Mouse (Mus musculus) layer of hippocampus, adult 2 months (tissue): ENCODE data around the gene Cd80. TPM values are rescaled to one million over a fixed set of nuclear protein-coding genes. Genes with fewer than 3 reads are reported as not detected.

Experiments
- DNase-seq, 2 experiments: peaks; one replicate each; pipeline ENCODE4 v3.0.0; 2022; ENCODE audit warnings: low spot score in 2 of 2
- H3K27ac ChIP-seq: fragments of 200-600 bp; 2 replicates; pipeline ENCODE4 v1.8.1; 2022
- H3K4me3 ChIP-seq: fragments of 200-600 bp; 2 replicates; pipeline ENCODE4 v1.8.1; 2022; ENCODE audit warnings: mild to moderate bottlenecking
- CTCF ChIP-seq: fragments of 200-600 bp; conservative IDR thresholded peaks from 2 replicates; pipeline ENCODE4 v1.8.1; 2022; ENCODE audit warnings: antibody characterized with exemption, mild to moderate bottlenecking, moderate library complexity
- long read RNA-seq, 2 experiments: library from polyadenylated mRNA; stranded (forward); transcript quantifications; one replicate each; pipeline ENCODE4 v2.0.0; 2021; ENCODE audit warnings: borderline mapping rate in 2 of 2
- total RNA-seq, 2 experiments: library from RNA; stranded (reverse); gene quantifications; 2 replicates each; pipeline ENCODE4 v1.2.3; 2021

Cd80 gene
- under 1 TPM; 0.15 to 0.69 TPM for total RNA-seq
- long read RNA-seq, experiment 1, partial matches to known transcripts, result 0 of 10 reads
- long read RNA-seq, experiment 1, other reads (novel, unspliced or antisense), result 10 of 10 reads
- long read RNA-seq, experiment 2, partial matches to known transcripts, result 0 of 10 reads
- long read RNA-seq, experiment 2, other reads (novel, unspliced or antisense), result 10 of 10 reads

DNA sequence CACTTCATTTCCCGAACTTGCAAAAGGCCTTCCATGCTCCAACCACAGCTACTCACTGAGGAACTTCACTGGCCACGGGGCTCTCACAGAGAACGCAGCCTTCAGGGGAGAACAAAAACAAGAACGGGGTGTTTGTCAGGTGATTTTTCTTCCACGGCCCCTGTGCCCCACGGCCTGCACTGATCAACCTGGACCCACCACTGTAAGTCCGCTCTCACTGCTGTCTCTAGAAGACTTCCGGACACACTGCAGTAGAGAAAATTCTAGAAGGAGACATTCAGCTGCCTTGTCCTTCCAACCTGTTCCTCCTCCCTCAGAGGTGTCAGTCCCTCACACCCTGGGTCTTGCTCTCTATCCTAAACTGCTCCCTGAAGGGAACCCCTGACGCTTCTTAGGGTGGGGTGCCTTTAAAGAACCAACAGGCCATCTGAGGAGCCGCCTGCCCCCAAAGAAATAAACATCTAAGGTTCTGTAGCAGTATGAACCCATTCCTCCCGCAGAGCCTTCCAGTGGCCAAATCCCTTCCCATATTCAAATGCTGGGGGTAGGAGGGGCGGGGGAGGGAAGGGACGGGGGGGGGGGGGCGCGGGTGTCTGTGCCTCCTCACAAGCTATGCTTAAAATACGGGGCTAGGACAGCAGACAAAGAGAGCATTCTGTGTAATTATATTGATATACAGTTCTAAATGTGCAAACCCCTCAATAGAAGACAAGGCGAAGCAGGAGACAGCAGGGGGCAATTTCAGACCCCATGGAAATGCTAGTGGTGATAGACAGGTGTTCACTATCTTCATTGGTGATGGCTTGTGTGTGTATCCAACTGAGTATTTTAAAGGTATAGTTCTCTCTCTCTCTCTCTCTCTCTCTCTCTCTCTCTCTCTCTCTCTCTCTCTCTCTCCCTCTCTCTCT is at the start of gene Cd80:
TSS of gene Cd80 (plus strand) at position 51 of the 908 bp plus-strand sequence.
- Histone ChIP-seq H3K4me3 (no peak within 1 kb of the TSS), H3K27ac (no peak within 1 kb of the TSS)
- no peak for TF ChIP-seq CTCF
- no peak for DNase-seq

DNA sequence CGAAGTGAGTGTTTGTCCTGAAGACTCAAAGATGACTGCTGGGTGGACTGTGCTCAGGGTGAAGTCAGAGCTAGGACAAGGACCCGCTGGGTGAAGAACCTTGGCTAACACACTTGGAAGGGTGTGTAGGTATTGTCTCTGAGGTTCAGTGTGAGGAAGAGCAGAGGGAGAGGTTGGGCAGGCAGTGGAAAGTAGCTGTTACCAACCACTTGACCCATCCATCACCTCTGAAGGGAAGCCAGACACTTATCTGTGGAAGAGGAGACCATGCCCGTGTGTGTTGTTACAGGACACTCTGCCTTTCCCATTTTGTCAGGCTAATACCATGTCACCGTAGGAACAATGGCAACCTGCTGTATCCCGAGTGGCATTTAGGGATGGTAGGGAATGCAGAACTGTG is 49.1 kb upstream of the Cd80 start:
- no peak for DNase-seq
- Histone ChIP-seq H3K27ac (no peak overlapping the region), H3K4me3 (no peak overlapping the region)
- no peak for TF ChIP-seq CTCF

DNA sequence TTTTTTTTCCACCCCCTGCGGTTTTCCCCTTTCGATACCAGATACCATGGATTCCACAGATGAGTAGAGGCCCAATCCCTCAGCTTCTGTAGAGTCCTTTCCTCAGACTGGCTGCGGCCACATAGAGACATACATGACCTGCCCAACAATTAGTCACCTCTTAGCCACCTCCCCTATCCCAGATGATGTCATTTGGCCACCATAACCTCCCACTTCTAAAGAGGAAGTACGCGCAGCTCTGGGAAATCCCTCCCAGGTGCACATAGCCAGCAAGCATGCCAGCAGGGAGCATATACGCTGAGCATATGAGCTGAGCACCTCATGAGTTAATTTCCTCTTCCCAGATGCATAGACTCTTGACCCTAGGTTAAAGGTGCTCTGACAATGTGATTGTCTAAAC is 48.7 kb upstream of the Cd80 start:
- Histone ChIP-seq H3K27ac (no peak overlapping the region), H3K4me3 (no peak overlapping the region)
- no peak for DNase-seq
- no peak for TF ChIP-seq CTCF

DNA sequence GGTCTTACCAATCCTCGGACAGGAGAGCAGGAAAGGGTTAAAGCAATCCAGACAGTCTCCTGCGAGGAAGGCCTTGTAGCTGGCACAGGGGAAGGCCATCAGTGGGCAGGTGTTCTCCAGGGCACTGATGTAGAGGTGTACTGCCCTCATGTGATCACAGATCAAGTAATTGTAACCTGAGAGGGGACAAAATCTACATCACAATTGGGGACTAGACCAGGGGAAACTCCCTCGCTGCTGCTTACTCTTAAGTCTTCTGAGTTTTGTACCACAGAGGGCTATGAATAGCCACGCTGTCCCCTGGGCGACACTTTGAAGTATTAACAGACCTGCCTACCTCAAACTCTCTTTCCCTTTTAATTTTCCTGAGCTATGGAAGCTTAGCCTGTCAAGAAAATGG is 47.8 kb upstream of the Cd80 start:
- DNase-seq, result no peak
- Histone ChIP-seq H3K4me3 (no peak overlapping the region), H3K27ac (no peak overlapping the region)
- TF ChIP-seq CTCF, result no peak

DNA sequence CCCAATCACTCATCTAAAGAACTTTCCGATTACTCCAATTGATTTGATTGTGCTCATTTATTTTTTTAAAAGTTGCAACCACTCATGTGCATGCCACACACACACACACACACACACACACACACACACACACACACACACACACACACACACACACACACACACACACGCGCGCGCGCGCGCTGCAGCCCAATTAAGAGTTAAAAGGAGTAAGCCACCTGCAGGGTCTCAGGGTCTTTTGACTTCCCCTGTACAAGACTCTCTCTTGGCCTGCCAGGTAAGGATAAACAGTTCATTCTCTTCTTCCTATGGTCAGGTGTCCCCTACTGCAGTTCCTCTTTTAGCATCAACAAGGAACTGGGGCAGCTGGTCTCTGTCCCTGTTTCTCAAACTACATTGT is 46.9 kb upstream of the Cd80 start:
- Histone ChIP-seq H3K4me3 (no peak overlapping the region), H3K27ac (no peak overlapping the region)
- DNase-seq, result no peak
- no peak for TF ChIP-seq CTCF

DNA sequence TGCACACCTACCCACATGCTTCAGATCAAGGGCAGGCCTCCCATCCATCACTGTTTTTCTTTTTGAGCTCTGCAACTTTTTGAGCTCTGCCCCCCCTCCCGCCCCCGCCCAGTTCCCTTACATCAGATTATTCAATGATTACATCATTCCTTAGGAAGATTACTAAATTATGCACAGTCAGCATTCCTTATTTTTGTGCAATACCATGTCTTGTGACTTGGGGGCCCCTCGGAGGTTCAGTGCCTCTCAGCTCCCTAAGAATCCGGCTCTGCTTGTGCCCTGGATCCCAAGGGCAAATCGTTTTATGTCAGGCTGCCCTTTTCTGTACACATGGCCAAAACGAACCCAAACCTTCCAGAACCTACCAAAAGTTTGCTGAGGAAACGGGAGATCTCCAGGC is 40.4 kb upstream of the Cd80 start:
- no peak overlapping the region for H3K4me3 ChIP-seq
- TF ChIP-seq CTCF, result no peak
- DNase-seq, result no peak
- H3K27ac ChIP-seq, result no peak overlapping the region

DNA sequence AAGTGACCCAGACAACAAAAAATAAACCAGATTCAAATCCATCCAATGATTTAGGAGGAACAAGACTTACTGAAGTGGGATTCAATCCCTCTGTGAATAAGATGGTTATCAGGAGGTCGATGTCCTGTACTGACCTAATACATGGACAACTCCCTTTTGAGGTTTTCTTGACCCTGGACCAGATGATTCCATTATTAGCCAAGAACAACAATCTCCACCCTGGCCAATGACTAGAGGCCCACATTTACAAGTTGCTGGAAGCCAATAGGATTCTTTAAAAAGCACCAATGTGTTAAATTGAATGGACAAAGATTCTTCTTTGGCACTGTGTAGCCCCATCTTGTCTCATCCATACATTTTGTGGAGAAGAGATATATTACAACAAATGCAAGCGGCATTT is 30.0 kb upstream of the Cd80 start:
- no peak for DNase-seq
- H3K27ac ChIP-seq, result no peak overlapping the region
- TF ChIP-seq CTCF, result no peak
- H3K4me3 ChIP-seq, result no peak overlapping the region

DNA sequence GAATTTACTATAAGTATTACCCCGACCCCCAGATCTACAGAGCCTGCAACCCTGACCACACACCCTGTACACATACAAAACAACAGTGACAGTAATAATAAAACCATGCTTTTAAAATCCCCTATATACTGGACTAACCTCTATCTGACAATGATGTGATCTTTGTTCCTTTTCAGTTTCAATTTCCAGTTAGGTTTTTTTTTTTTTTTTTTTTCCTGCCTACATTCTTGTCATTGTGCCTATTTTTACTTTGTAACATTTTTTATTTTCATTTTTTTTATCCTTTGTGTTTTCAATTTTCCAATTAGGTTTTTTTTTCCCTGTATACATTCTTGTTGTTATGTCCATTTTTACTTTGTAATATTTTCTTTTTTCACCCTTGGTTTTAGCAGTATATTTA is 29.6 kb upstream of the Cd80 start:
- no peak for DNase-seq
- no peak for TF ChIP-seq CTCF
- Histone ChIP-seq H3K4me3 (no peak overlapping the region), H3K27ac (no peak overlapping the region)

DNA sequence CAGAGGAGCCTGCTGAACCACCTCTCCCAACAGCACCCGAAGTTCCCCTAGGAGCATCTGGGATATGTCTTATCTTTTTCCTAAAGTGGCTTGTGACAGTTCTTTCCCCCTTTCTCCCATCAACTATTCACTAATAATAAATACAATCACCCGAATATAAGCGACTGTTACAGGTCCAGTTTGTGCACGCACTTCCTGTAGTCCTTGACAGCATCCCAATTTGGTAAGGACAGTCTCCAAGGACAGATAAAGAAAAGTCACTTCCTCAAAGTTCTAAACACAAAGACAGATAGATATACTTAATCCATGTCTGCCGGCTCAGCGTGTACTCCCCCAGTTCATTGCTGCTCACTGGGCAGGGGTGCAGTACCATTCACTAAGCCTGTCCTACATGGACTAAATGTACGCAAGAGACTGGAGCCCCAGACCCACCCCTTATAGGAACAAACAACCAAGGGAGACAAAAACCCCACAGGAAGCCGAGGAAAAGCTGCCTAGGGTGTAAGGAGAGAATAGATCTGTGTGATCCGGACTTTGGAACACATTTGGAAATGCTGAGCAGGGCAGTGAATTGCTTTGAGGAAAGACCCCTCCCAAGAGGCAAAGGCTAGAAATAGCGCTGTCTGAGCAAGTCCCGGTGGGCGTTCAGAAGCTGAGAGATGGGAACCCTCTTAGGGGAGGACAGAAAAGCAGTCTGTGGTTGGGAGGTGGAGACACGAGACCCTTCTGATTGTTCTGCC is 23.7 kb upstream of the Cd80 start:
- H3K4me3 ChIP-seq, result no peak overlapping the region
- no peak for DNase-seq
- TF ChIP-seq CTCF, result no peak
- no peak overlapping the region for H3K27ac ChIP-seq

DNA sequence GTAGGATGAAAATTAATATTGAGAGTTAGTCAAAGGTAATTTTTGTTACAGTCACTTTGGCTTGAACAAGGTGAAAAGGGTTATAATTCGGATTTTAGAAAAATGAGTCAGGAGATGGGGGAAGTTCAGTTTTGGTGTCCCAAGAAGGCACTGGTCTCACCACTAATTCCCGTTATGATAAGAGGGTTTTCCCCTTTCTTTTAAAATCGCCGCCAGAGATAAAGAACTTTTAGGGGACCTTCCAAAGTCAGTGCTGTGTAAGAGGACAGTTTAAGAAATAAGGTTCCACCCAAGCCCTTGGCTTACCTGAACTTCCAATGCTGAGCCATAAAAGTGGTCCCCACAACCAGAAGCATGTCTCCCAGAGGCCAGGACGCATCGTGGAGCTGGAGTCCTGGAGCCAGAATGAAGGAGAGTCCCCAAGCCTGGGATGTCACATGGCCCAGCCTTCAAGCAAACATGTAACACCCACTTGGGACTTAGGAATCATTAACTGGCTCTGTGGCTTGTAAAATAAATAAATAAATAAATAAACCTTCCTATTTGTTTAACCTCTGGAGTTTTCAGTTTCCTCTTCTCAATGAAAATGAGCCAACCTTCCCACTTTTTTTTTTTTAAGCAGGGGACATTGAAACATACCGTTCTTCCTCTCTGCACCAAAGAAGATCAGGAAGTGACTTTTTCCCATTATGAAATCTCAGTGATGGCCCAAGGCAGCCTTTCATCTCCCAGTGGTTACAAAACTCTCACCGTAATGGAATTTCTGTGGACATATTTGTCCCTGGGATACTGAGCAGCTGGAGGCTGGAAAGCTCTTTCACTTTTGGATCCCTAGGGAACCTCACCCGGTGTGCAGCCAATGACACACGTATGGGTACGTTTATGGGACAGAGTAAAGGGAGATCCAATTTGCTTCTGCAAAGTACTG is 22.6 kb upstream of the Cd80 start, which contains the start of gene Pla1a:
TSS of gene Pla1a (minus strand) at position 648 of the 928 bp plus-strand sequence.
- Histone ChIP-seq H3K27ac (no peak within 1 kb of the TSS), H3K4me3 (no peak within 1 kb of the TSS)
- DNase-seq, result no peak
- TF ChIP-seq CTCF, result no peak

DNA sequence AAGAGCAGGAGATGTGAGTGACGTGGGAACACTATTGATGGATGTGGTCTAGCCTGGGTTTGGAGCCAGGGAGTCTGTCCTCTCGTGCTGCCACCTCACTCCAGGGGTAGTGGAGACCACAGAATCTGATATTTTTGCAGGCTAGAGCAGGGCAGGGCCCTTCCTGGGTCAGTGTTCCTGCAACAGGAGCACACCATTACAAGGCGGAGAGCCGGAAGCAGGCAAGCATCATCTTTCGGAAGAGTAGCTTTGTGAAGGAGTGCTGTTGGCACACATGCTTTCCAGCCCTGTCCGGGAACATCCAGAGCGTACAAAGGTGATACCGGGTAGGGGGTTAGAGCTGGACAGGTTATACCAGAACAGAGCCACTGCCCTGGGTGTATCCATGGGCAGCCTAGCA is 21.8 kb upstream of the Cd80 start:
- no peak for DNase-seq
- no peak overlapping the region for H3K4me3 ChIP-seq
- no peak for TF ChIP-seq CTCF
- no peak overlapping the region for H3K27ac ChIP-seq

DNA sequence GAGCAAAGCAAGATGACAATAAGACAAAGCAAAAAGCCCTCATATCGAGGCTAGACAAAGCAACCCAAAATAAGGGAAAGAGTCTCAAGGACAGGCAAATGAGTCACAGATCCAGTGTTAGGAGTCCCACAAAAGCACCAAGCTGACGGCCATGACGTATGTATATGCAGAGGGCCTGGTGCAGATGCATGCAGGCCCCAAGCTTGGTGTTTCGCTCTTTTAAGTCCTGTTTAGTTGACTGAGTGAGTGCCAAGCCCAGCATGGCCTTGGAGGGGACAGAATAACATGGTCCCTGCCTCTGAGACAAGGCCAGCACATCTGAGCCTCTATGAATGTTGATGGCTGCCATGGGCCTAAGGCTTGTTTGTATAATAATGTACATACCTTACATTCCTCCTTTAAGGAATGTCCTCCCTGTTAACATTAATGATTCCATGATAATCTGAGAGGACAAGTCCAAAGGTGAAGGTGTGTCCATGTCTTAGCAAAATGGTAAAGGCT is 21.0 kb upstream of the Cd80 start:
- DNase-seq, result no peak
- TF ChIP-seq CTCF, result no peak
- H3K4me3 ChIP-seq, result no peak overlapping the region
- H3K27ac ChIP-seq, result no peak overlapping the region

DNA sequence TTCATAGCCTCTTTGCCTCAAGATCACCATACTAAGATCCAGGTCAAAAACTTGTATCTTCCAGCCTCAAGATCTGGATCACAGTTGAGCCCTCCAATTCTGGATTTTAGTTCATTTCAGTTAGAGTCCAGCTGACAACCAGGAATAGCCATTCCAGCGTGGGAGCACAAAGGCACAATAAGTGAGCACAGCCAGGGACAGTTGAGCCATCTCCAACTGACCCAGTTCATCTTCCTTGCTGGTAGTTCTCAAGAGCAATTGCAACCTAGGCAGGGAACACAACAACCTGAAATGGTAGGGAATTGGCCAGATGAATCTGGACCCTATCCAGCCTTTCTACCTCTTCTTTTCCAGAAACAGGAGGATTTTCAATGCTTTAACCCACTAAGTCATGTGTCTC is 16.2 kb upstream of the Cd80 start:
- H3K27ac ChIP-seq, result no peak overlapping the region
- no peak for TF ChIP-seq CTCF
- no peak overlapping the region for H3K4me3 ChIP-seq
- no peak for DNase-seq
